8 mouse cellular contexts compared by ENCODE assay signal in genomic region chr6:72407119-72407518, GRCm38 (mm10). TPM values are rescaled to one million over a fixed set of nuclear protein-coding genes. Genes with fewer than 3 reads are reported as not detected.
DNase-seq lines count a peak whose midpoint lies in the region; ATAC-seq and TF ChIP-seq lines count a peak whose summit lies in the region.

No protein-coding gene starts in this region.

- no peak overlapping the region for H3K4me3 ChIP-seq in heart, embryonic 11.5 days (ENCODE audit: low read depth, low read length)
- no peak overlapping the region for H3K4me3 ChIP-seq in limb, embryonic 14.5 days (replicated peaks; ENCODE audit: low read length)

- intact Hi-C loops in gastrocnemius, postnatal 36 days (cut with DNase I), result loop anchor here (5.0 kb wide), 1 partner anchor 125 kb away; no protein-coding TSS in a partner anchor

- H3K9me3 ChIP-seq in heart, embryonic 11.5 days (replicated peaks; ENCODE audit: control insufficient read depth, low read length), result no peaks in the 10 kb centered on the region
- no peaks in the 10 kb centered on the region for H3K9me3 ChIP-seq in limb, embryonic 14.5 days (ENCODE audit: control insufficient read depth, low read length)

- no peak overlapping the region for H3K4me2 ChIP-seq in heart, embryonic 11.5 days
- no peak overlapping the region for H3K4me2 ChIP-seq in limb, embryonic 14.5 days (replicated peaks; ENCODE audit: low read depth, low read length, severe bottlenecking)

- H3K36me3 ChIP-seq in heart, embryonic 11.5 days (ENCODE audit: control insufficient read depth, insufficient read depth, low read length), result no peaks in the 10 kb centered on the region
- no peaks in the 10 kb centered on the region for H3K36me3 ChIP-seq in limb, embryonic 14.5 days (ENCODE audit: control insufficient read depth, insufficient read depth, low read length)

- H3K4me1 ChIP-seq in heart, embryonic 11.5 days (ENCODE audit: control insufficient read depth, insufficient read depth, low read length), result no peaks in the 10 kb centered on the region
- no peaks in the 10 kb centered on the region for H3K4me1 ChIP-seq in limb, embryonic 14.5 days (ENCODE audit: control insufficient read depth, insufficient read depth, low read length)

- H3K27me3 ChIP-seq in heart, embryonic 11.5 days (ENCODE audit: control insufficient read depth, insufficient read depth, low read length), result no peaks in the 10 kb centered on the region
- H3K27me3 ChIP-seq in limb, embryonic 14.5 days (ENCODE audit: control insufficient read depth, insufficient read depth, low read length), result no peaks in the 10 kb centered on the region

- TF ChIP-seq POLR2A in limb, embryonic 14.5 days (IDR thresholded peaks at IDR 0.05; ENCODE audit: borderline replicate concordance, extremely low read depth, insufficient read depth, insufficient read length), result no peak

- ATAC-seq in heart, embryonic 11.5 days (replicated peaks; ENCODE audit: insufficient number of reproducible peaks, low FRiP score, low TSS enrichment), result no peak
- ATAC-seq in limb, embryonic 14.5 days (ENCODE audit: low FRiP score, low read depth), result peak; percentile 76; the same call in 1 of the 2 replicates

- WGBS in heart, embryonic 11.5 days (ENCODE audit: insufficient replicate concordance), result under 1% methylated on average over 5 of the region's 5 CpGs
- 2% methylated on average over 5 of the region's 5 CpGs for WGBS in limb, embryonic 14.5 days

- DNase-seq in heart, adult 11 months, result peak; percentile 95
- DNase-seq in embryo, embryonic 10 days (ENCODE audit: low spot score), result peak; percentile 93
- peak; percentile 72 to 76 for DNase-seq in gastrocnemius, postnatal 36 days
- peak; percentile 78 to 90 for DNase-seq in kidney, adult 8-10 months
- peak; percentile 89 for DNase-seq in limb, embryonic 14.5 days (ENCODE audit: low spot score)
- peak; percentile 61 to 77 for DNase-seq in monocyte, adult 2 months (ENCODE audit: low read depth in 1 of 2, low spot score in 2 of 2)
- peak; percentile 67 to 77 for DNase-seq in spleen, postnatal 36 days (ENCODE audit: low spot score in 2 of 2)

- H3K27ac ChIP-seq in heart, embryonic 11.5 days (ENCODE audit: low read depth, low read length), result no peak overlapping the region
- no peak overlapping the region for H3K27ac ChIP-seq in limb, embryonic 14.5 days (replicated peaks; ENCODE audit: low read depth, low read length)

- no peak overlapping the region for H3K9ac ChIP-seq in heart, embryonic 11.5 days (ENCODE audit: low read depth, low read length)
- H3K9ac ChIP-seq in limb, embryonic 14.5 days (ENCODE audit: low read depth, low read length, severe bottlenecking), result no peak overlapping the region

RNA-seq across cellular contexts. Expression of gene Ggcx, which starts 7.0 kb away (rescaled TPM):
- 23.9 and 27.1 TPM in 2 replicates for polyA plus RNA-seq in heart, embryonic 11.5 days (2014; fragmentation: Nextera tagmentation; extraction: Ambion mirVana)
- total RNA-seq in gastrocnemius, postnatal 36 days (2021), result 10 to 100 TPM; 12.6 to 13.4 TPM
- polyA plus RNA-seq in limb, embryonic 14.5 days (2012; rRNA removed), result 44.9 and 59.8 TPM in 2 replicates
- polyA plus RNA-seq in limb, embryonic 14.5 days (2014; fragmentation: Nextera tagmentation; extraction: Ambion mirVana), result 15.3 and 18.4 TPM in 2 replicates

RNA-seq across cellular contexts. Expression of gene Vamp8, which starts 16.6 kb away (rescaled TPM):
- polyA plus RNA-seq in heart, embryonic 11.5 days (2014; fragmentation: Nextera tagmentation; extraction: Ambion mirVana), result 137 and 142 TPM in 2 replicates
- 10 to 100 TPM; 48.5 to 50.0 TPM for total RNA-seq in gastrocnemius, postnatal 36 days (2021)
- polyA plus RNA-seq in limb, embryonic 14.5 days (2012; rRNA removed), result 110 and 125 TPM in 2 replicates
- polyA plus RNA-seq in limb, embryonic 14.5 days (2014; fragmentation: Nextera tagmentation; extraction: Ambion mirVana), result 163 and 173 TPM in 2 replicates

RNA-seq across cellular contexts. Expression of gene Vamp5, which starts 26.9 kb away (rescaled TPM):
- polyA plus RNA-seq in heart, embryonic 11.5 days (2014; fragmentation: Nextera tagmentation; extraction: Ambion mirVana), result 55.3 and 59.2 TPM in 2 replicates
- total RNA-seq in gastrocnemius, postnatal 36 days (2021), result 100 to 1,000 TPM in 1 of 2 experiments, 10 to 100 TPM in 1; 83.0 to 107 TPM
- 14.5 and 16.6 TPM in 2 replicates for polyA plus RNA-seq in limb, embryonic 14.5 days (2012; rRNA removed)
- 20.8 and 24.5 TPM in 2 replicates for polyA plus RNA-seq in limb, embryonic 14.5 days (2014; fragmentation: Nextera tagmentation; extraction: Ambion mirVana)

RNA-seq across cellular contexts. Expression of gene Mat2a, which starts 32.2 kb away (rescaled TPM):
- polyA plus RNA-seq in heart, embryonic 11.5 days (2014; fragmentation: Nextera tagmentation; extraction: Ambion mirVana), result 321 and 349 TPM in 2 replicates
- 100 to 1,000 TPM; 128 to 141 TPM for total RNA-seq in gastrocnemius, postnatal 36 days (2021)
- polyA plus RNA-seq in limb, embryonic 14.5 days (2012; rRNA removed), result 252 and 285 TPM in 2 replicates
- 352 and 392 TPM in 2 replicates for polyA plus RNA-seq in limb, embryonic 14.5 days (2014; fragmentation: Nextera tagmentation; extraction: Ambion mirVana)

RNA-seq across cellular contexts. Expression of gene Rnf181, which starts 40.4 kb away (rescaled TPM):
- 95.4 and 107 TPM in 2 replicates for polyA plus RNA-seq in heart, embryonic 11.5 days (2014; fragmentation: Nextera tagmentation; extraction: Ambion mirVana)
- total RNA-seq in gastrocnemius, postnatal 36 days (2021), result 10 to 100 TPM; 23.7 to 24.2 TPM
- polyA plus RNA-seq in limb, embryonic 14.5 days (2012; rRNA removed), result 65.7 and 79.5 TPM in 2 replicates
- polyA plus RNA-seq in limb, embryonic 14.5 days (2014; fragmentation: Nextera tagmentation; extraction: Ambion mirVana), result 84.4 and 85.6 TPM in 2 replicates
